Mouse (Mus musculus): ENCODE measurements around the gene Cnot6l. TPM values are rescaled to one million over a fixed set of nuclear protein-coding genes. Genes with fewer than 3 reads are reported as not detected.

The Cnot6l gene
- polyA plus RNA-seq, 1 experiment = 9.9 TPM

GRCm38 (mm10) chr5:96176879-96177358 lies 12.9 kb upstream of the Cnot6l start:
- H3K27me3 ChIP-seq (replicated peaks; ENCODE audit: control insufficient read depth, insufficient read depth, low read length) = no peaks in the 10 kb centered on the region
- WGBS = 48% methylated on average over 11 of the region's 11 CpGs
- no peaks in the 10 kb centered on the region; the same call in 1 of the 2 replicates for H3K4me1 ChIP-seq (ENCODE audit: control insufficient read depth, insufficient read depth, low read length)
- H3K27ac ChIP-seq (ENCODE audit: insufficient read depth, low read depth, low read length) = no peak overlapping the region
- TF ChIP-seq POLR2A (IDR thresholded peaks at IDR 0.05; ENCODE audit: low read depth, low read length) (no peak), CTCF (conservative IDR thresholded peaks at IDR 0.05; ENCODE audit: insufficient read depth, insufficient read length, low read depth, low read length) (no peak)
- no peaks in the 10 kb centered on the region for H3K36me3 ChIP-seq (ENCODE audit: control insufficient read depth, insufficient read depth, low read length)
- peak; percentile 4 for DNase-seq
- no peak overlapping the region for H3K4me3 ChIP-seq (ENCODE audit: insufficient read depth, low read depth, low read length)

- 24% methylated on average over 9 of the region's 9 CpGs for WGBS
- H3K36me3 ChIP-seq (ENCODE audit: control insufficient read depth, insufficient read depth, low read length) = no peaks in the 10 kb centered on the region
- TF ChIP-seq CTCF (conservative IDR thresholded peaks at IDR 0.05; ENCODE audit: insufficient read depth, insufficient read length, low read depth, low read length) (no peak), POLR2A (IDR thresholded peaks at IDR 0.05; ENCODE audit: low read depth, low read length) (no peak)
- DNase-seq = peak; percentile 16
- H3K4me3 ChIP-seq (ENCODE audit: insufficient read depth, low read depth, low read length) = no peak overlapping the region
- H3K4me1 ChIP-seq (ENCODE audit: control insufficient read depth, insufficient read depth, low read length) = no peaks in the 10 kb centered on the region; the same call in 1 of the 2 replicates
- no peaks in the 10 kb centered on the region for H3K27me3 ChIP-seq (replicated peaks; ENCODE audit: control insufficient read depth, insufficient read depth, low read length)
- H3K27ac ChIP-seq (ENCODE audit: insufficient read depth, low read depth, low read length) = no peak overlapping the region
Measured at GRCm38 (mm10) chr5:96176121-96176520, 12.2 kb upstream of the Cnot6l start.

GRCm38 (mm10) chr5:96171765-96172164 lies 7.8 kb upstream of the Cnot6l start:
- H3K27me3 ChIP-seq (replicated peaks; ENCODE audit: control insufficient read depth, insufficient read depth, low read length) = no peaks in the 10 kb centered on the region
- no peaks in the 10 kb centered on the region; the same call in 1 of the 2 replicates for H3K4me1 ChIP-seq (ENCODE audit: control insufficient read depth, insufficient read depth, low read length)
- TF ChIP-seq CTCF (conservative IDR thresholded peaks at IDR 0.05; ENCODE audit: insufficient read depth, insufficient read length, low read depth, low read length) (no peak), POLR2A (IDR thresholded peaks at IDR 0.05; ENCODE audit: low read depth, low read length) (no peak)
- no peaks in the 10 kb centered on the region for H3K36me3 ChIP-seq (ENCODE audit: control insufficient read depth, insufficient read depth, low read length)
- WGBS = 88% methylated on average over 4 of the region's 4 CpGs
- DNase-seq = no peak
- H3K27ac ChIP-seq (ENCODE audit: insufficient read depth, low read depth, low read length) = no peak overlapping the region
- no peak overlapping the region for H3K4me3 ChIP-seq (ENCODE audit: insufficient read depth, low read depth, low read length)

GRCm38 (mm10) chr5:96170443-96170842 lies 6.5 kb upstream of the Cnot6l start:
- Histone ChIP-seq H3K27me3 (replicated peaks; ENCODE audit: control insufficient read depth, insufficient read depth, low read length) (no peaks in the 10 kb centered on the region), H3K27ac (ENCODE audit: insufficient read depth, low read depth, low read length) (no peak overlapping the region), H3K36me3 (ENCODE audit: control insufficient read depth, insufficient read depth, low read length) (no peaks in the 10 kb centered on the region), H3K4me1 (ENCODE audit: control insufficient read depth, insufficient read depth, low read length) (no peaks in the 10 kb centered on the region), H3K4me3 (ENCODE audit: insufficient read depth, low read depth, low read length) (no peak overlapping the region)
- DNase-seq = no peak
- TF ChIP-seq CTCF (conservative IDR thresholded peaks at IDR 0.05; ENCODE audit: insufficient read depth, insufficient read length, low read depth, low read length) (no peak), POLR2A (IDR thresholded peaks at IDR 0.05; ENCODE audit: low read depth, low read length) (no peak)
- WGBS = 69% methylated on average over 3 of the region's 3 CpGs

- 84% methylated on average over 2 of the region's 2 CpGs for WGBS
- no peak for DNase-seq
- no peak overlapping the region for H3K4me3 ChIP-seq (ENCODE audit: insufficient read depth, low read depth, low read length)
- TF ChIP-seq POLR2A (IDR thresholded peaks at IDR 0.05; ENCODE audit: low read depth, low read length) (no peak), CTCF (conservative IDR thresholded peaks at IDR 0.05; ENCODE audit: insufficient read depth, insufficient read length, low read depth, low read length) (no peak)
- no peaks in the 10 kb centered on the region for H3K27me3 ChIP-seq (replicated peaks; ENCODE audit: control insufficient read depth, insufficient read depth, low read length)
- no peak overlapping the region for H3K27ac ChIP-seq (ENCODE audit: insufficient read depth, low read depth, low read length)
- no peaks in the 10 kb centered on the region; the same call in 1 of the 2 replicates for H3K4me1 ChIP-seq (ENCODE audit: control insufficient read depth, insufficient read depth, low read length)
- H3K36me3 ChIP-seq (ENCODE audit: control insufficient read depth, insufficient read depth, low read length) = no peaks in the 10 kb centered on the region
Measured at GRCm38 (mm10) chr5:96166761-96167160, 2.8 kb upstream of the Cnot6l start.

GRCm38 (mm10) chr5:96163396-96164020 lies 463 bp downstream of the Cnot6l start:
- H3K27me3 ChIP-seq (replicated peaks; ENCODE audit: control insufficient read depth, insufficient read depth, low read length) = no peaks in the 10 kb centered on the region
- no peaks in the 10 kb centered on the region for H3K36me3 ChIP-seq (ENCODE audit: control insufficient read depth, insufficient read depth, low read length)
- H3K4me3 ChIP-seq (ENCODE audit: insufficient read depth, low read depth, low read length) = peak overlapping the region; percentile 89
- WGBS = 5% methylated on average over 1 of the region's 1 CpGs
- TF ChIP-seq CTCF (conservative IDR thresholded peaks at IDR 0.05; ENCODE audit: insufficient read depth, insufficient read length, low read depth, low read length) = no peak
- TF ChIP-seq POLR2A (IDR thresholded peaks at IDR 0.05; ENCODE audit: low read depth, low read length) = no peak
- H3K27ac ChIP-seq (ENCODE audit: insufficient read depth, low read depth, low read length) = peak overlapping the region; percentile 57
- peaks cover 3% of the 10 kb centered on the region; the same call in 1 of the 2 replicates for H3K4me1 ChIP-seq (ENCODE audit: control insufficient read depth, insufficient read depth, low read length)
- no peak for DNase-seq

- peak; percentile 93 for DNase-seq
- Histone ChIP-seq H3K27ac (ENCODE audit: insufficient read depth, low read depth, low read length) (peak overlapping the region; percentile 93), H3K4me3 (ENCODE audit: insufficient read depth, low read depth, low read length) (peak overlapping the region; percentile 89), H3K4me1 (ENCODE audit: control insufficient read depth, insufficient read depth, low read length) (peaks cover 3% of the 10 kb centered on the region; the same call in 1 of the 2 replicates), H3K27me3 (replicated peaks; ENCODE audit: control insufficient read depth, insufficient read depth, low read length) (no peaks in the 10 kb centered on the region), H3K36me3 (ENCODE audit: control insufficient read depth, insufficient read depth, low read length) (no peaks in the 10 kb centered on the region)
- under 1% methylated on average over 56 of the region's 56 CpGs for WGBS
- TF ChIP-seq POLR2A (IDR thresholded peaks at IDR 0.05; ENCODE audit: low read depth, low read length) (peak; percentile 62), CTCF (conservative IDR thresholded peaks at IDR 0.05; ENCODE audit: insufficient read depth, insufficient read length, low read depth, low read length) (no peak)
Measured at GRCm38 (mm10) chr5:96162399-96163331, 1.3 kb downstream of the Cnot6l start.
